Mouse (Mus musculus): ENCODE data around the gene Thtpa.

DNA sequence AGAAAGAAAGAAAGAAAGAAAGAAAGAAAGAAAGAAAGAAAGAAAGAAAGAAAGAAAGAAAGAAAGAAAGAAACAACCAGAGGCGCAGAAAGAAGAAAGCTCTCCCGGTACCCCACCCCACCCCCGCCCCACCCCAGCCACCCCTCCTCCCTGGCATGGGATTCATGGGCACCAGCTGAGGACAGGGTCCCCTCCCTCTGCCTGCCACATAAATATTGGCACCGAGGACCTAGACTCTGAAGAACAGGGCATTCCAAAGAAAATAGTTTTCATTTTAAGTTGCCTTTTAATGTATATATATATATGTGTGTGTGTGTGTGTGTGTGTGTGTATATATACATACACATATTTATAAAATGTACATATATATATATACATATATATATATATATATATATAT is 41.5 kb upstream of the Thtpa start:
- no peak for TF ChIP-seq MYC (IDR thresholded peaks at IDR 0.05; ENCODE audit: low read depth, low read length)
- TF ChIP-seq USF2 (IDR thresholded peaks at IDR 0.05; ENCODE audit: borderline replicate concordance in 1 of 2, insufficient read depth in 1 of 2, low read depth in 1 of 2, low read length in 2 of 2) = no peak
- no peak for TF ChIP-seq POLR2A (IDR thresholded peaks at IDR 0.05; ENCODE audit: control insufficient read depth in 1 of 2, insufficient read depth in 1 of 2, low read depth in 1 of 2, low read length in 2 of 2, poor library complexity in 1 of 2)
- TF ChIP-seq CTCF (IDR thresholded peaks at IDR 0.05 in 2 of 3, conservative IDR thresholded peaks at IDR 0.05 in 1 of 3; ENCODE audit: control insufficient read depth in 1 of 3, insufficient read depth in 1 of 3, low read depth in 2 of 3, low read length in 3 of 3, poor library complexity in 1 of 3, severe bottlenecking in 1 of 3) = no peak
- no peak for TF ChIP-seq TCF12 (IDR thresholded peaks at IDR 0.05; ENCODE audit: low read depth, low read length)
- TF ChIP-seq GABPA (IDR thresholded peaks at IDR 0.05; ENCODE audit: low read depth, low read length) = no peak

Data from MEL (cell line).